Mouse (Mus musculus) kidney, embryonic 14.5 days (tissue): ENCODE data around the gene Aplf. TPM values are rescaled to one million over a fixed set of nuclear protein-coding genes. Genes with fewer than 3 reads are reported as not detected.

ENCODE experiments used
- ATAC-seq: fragments of 200-750 bp; cut with Nextera tagmentation; 2 replicates; pipeline ENCODE4 v1.8.0; 2017; ENCODE audit warnings: moderate number of reproducible peaks, mild to moderate bottlenecking, moderate TSS enrichment, moderate library complexity; ENCODE audit not compliant: low FRiP score, low TSS enrichment
- H3K27ac ChIP-seq: fragments of 300-500 bp; sonication (generic); 2 replicates; pipeline ENCODE4 v1.5.1; 2014; ENCODE audit warnings: low read depth, mild to moderate bottlenecking, low read length, moderate library complexity, mixed read lengths
- H3K27me3 ChIP-seq: fragments of 300-500 bp; sonication (generic); 2 replicates; pipeline ENCODE4 v1.6.1; 2014; ENCODE audit warnings: mild to moderate bottlenecking, low read length; ENCODE audit not compliant: control insufficient read depth, insufficient read depth
- H3K36me3 ChIP-seq: fragments of 300-500 bp; sonication (generic); 2 replicates; pipeline ENCODE4 v1.6.1; 2014; ENCODE audit warnings: low read length, mixed read lengths; ENCODE audit not compliant: control insufficient read depth, insufficient read depth
- H3K4me1 ChIP-seq: fragments of 300-500 bp; sonication (generic); 2 replicates; pipeline ENCODE4 v1.6.1; 2014; ENCODE audit warnings: low read length, mixed read lengths; ENCODE audit not compliant: control insufficient read depth, insufficient read depth
- H3K4me2 ChIP-seq: fragments of 300-500 bp; sonication (generic); replicated peaks from 2 replicates; pipeline ENCODE4 v1.6.1; 2014; ENCODE audit warnings: low read depth, mild to moderate bottlenecking, low read length
- H3K4me3 ChIP-seq: fragments of 300-500 bp; sonication (generic); 2 replicates; pipeline ENCODE4 v1.5.1; 2014; ENCODE audit warnings: mild to moderate bottlenecking, low read length
- H3K9ac ChIP-seq: fragments of 300-500 bp; sonication (generic); 2 replicates; pipeline ENCODE4 v1.6.1; 2014; ENCODE audit warnings: low read depth, mild to moderate bottlenecking, low read length, moderate library complexity
- H3K9me3 ChIP-seq: fragments of 300-500 bp; sonication (generic); 2 replicates; pipeline ENCODE4 v1.6.1; 2016; ENCODE audit warnings: low read length; ENCODE audit not compliant: control insufficient read depth
- WGBS: fragments of 180-500 bp; shearing (Covaris S2); extraction: QIAGEN DNeasy Blood & Tissue Kit; methylation state at CpG from one replicate; pipeline ENCODE4 v1.1.7; 2014; 5-methylcytosine and 5-hydroxymethylcytosine counted together
- polyA plus RNA-seq: library from polyadenylated mRNA; unstranded; fragments of >200 nt; fragmentation: Nextera tagmentation; extraction: Ambion mirVana; gene quantifications from 2 replicates; pipeline ENCODE4 v1.2.1, GENCODE M21; 2014

The Aplf gene
- polyA plus RNA-seq, 1 experiment from 2014 or later = 16.9 TPM

GRCm38 (mm10) chr6:87614794-87615695 is 56.9 kb downstream of the Aplf start:
- WGBS = 64% methylated on average over 11 of the region's 11 CpGs
- no peak for ATAC-seq

GRCm38 (mm10) chr6:87599825-87600224 is 72.2 kb downstream of the Aplf start:
- H3K27me3 ChIP-seq = no peaks in the 10 kb centered on the region
- H3K4me2 ChIP-seq = no peak overlapping the region
- no peak overlapping the region for H3K27ac ChIP-seq
- H3K4me3 ChIP-seq = no peak overlapping the region
- H3K36me3 ChIP-seq = no peaks in the 10 kb centered on the region
- H3K9me3 ChIP-seq = no peaks in the 10 kb centered on the region
- no peak for ATAC-seq
- H3K9ac ChIP-seq = no peak overlapping the region
- no peaks in the 10 kb centered on the region for H3K4me1 ChIP-seq

More at GRCm38 (mm10) chr6:87614794-87615695, 56.9 kb downstream of the Aplf start:
- H3K9ac ChIP-seq = no peak overlapping the region
- H3K36me3 ChIP-seq = no peaks in the 10 kb centered on the region
- no peak overlapping the region for H3K27ac ChIP-seq
- H3K27me3 ChIP-seq = no peaks in the 10 kb centered on the region
- no peaks in the 10 kb centered on the region for H3K9me3 ChIP-seq
- no peaks in the 10 kb centered on the region for H3K4me1 ChIP-seq
- H3K4me2 ChIP-seq = no peak overlapping the region
- H3K4me3 ChIP-seq = no peak overlapping the region

- no peak overlapping the region for H3K4me3 ChIP-seq
- no peak overlapping the region for H3K4me2 ChIP-seq
- no peaks in the 10 kb centered on the region for H3K9me3 ChIP-seq
- no peaks in the 10 kb centered on the region for H3K36me3 ChIP-seq
- H3K4me1 ChIP-seq = no peaks in the 10 kb centered on the region
- peak; percentile 87 for ATAC-seq
- no peak overlapping the region for H3K9ac ChIP-seq
- no peaks in the 10 kb centered on the region for H3K27me3 ChIP-seq
- WGBS = 49% methylated on average over 10 of the region's 10 CpGs
- no peak overlapping the region for H3K27ac ChIP-seq
Measured at GRCm38 (mm10) chr6:87597116-87597833, 74.7 kb downstream of the Aplf start.

GRCm38 (mm10) chr6:87594188-87594587 is 77.8 kb downstream of the Aplf start:
- 82% methylated on average over 6 of the region's 6 CpGs for WGBS
- Histone ChIP-seq H3K9ac (no peak overlapping the region), H3K4me3 (no peak overlapping the region), H3K27me3 (peaks cover 4% of the 10 kb centered on the region), H3K4me2 (no peak overlapping the region), H3K4me1 (0 out of 2 replicates have a peak, but pooled peaks cover 9% of the 10 kb centered on the region), H3K9me3 (no peaks in the 10 kb centered on the region), H3K27ac (no peak overlapping the region), H3K36me3 (no peaks in the 10 kb centered on the region)
- ATAC-seq = no peak

- peaks cover 4% of the 10 kb centered on the region for H3K27me3 ChIP-seq
- H3K9ac ChIP-seq = peak within 1 kb of the TSS; percentile 58
- 0% methylated on average over 34 of the region's 34 CpGs for WGBS
- peak within 1 kb of the TSS; percentile 63 for H3K4me3 ChIP-seq
- H3K4me2 ChIP-seq = peak within 1 kb of the TSS; percentile 86
- H3K9me3 ChIP-seq = no peaks in the 10 kb centered on the region
- no peak within 1 kb of the TSS for H3K27ac ChIP-seq
- H3K4me1 ChIP-seq = peaks cover 9% of the 10 kb centered on the region; the same call in 1 of the 2 replicates
- no peaks in the 10 kb centered on the region for H3K36me3 ChIP-seq
- peak; percentile 94 for ATAC-seq
Measured at GRCm38 (mm10) chr6:87590394-87591281, 81.4 kb downstream of the Aplf start, which contains the start of gene Prokr1. Prokr1 (minus strand) TSS chr6:87590743.

- H3K9ac ChIP-seq = peak overlapping the region; percentile 58
Measured at GRCm38 (mm10) chr6:87589718-87590393, 82.1 kb downstream of the Aplf start.

GRCm38 (mm10) chr6:87583991-87584390 is 88.0 kb downstream of the Aplf start:
- no peaks in the 10 kb centered on the region for H3K36me3 ChIP-seq
- H3K27me3 ChIP-seq = no peaks in the 10 kb centered on the region
- no peak overlapping the region for H3K4me2 ChIP-seq
- ATAC-seq = no peak
- H3K27ac ChIP-seq = no peak overlapping the region
- no peak overlapping the region for H3K9ac ChIP-seq
- WGBS = 91% methylated on average over 7 of the region's 7 CpGs
- no peaks in the 10 kb centered on the region for H3K9me3 ChIP-seq
- H3K4me1 ChIP-seq = no peaks in the 10 kb centered on the region; the same call in 1 of the 2 replicates
- no peak overlapping the region for H3K4me3 ChIP-seq

More at GRCm38 (mm10) chr6:87589718-87590393, 82.1 kb downstream of the Aplf start:
- Histone ChIP-seq H3K9me3 (no peaks in the 10 kb centered on the region), H3K4me2 (peak overlapping the region; percentile 86), H3K4me1 (peaks cover 9% of the 10 kb centered on the region; the same call in 1 of the 2 replicates), H3K27ac (no peak overlapping the region), H3K4me3 (peak overlapping the region; percentile 63), H3K36me3 (no peaks in the 10 kb centered on the region), H3K27me3 (peaks cover 4% of the 10 kb centered on the region)
- 17% methylated on average over 12 of the region's 12 CpGs for WGBS
- ATAC-seq = peak; percentile 51

GRCm38 (mm10) chr6:87583183-87583611 is 88.8 kb downstream of the Aplf start:
- no peaks in the 10 kb centered on the region for H3K9me3 ChIP-seq
- no peak for ATAC-seq
- H3K4me1 ChIP-seq = no peaks in the 10 kb centered on the region; the same call in 1 of the 2 replicates
- H3K4me3 ChIP-seq = no peak overlapping the region
- H3K36me3 ChIP-seq = no peaks in the 10 kb centered on the region
- H3K27ac ChIP-seq = no peak overlapping the region
- no peaks in the 10 kb centered on the region for H3K27me3 ChIP-seq
- H3K4me2 ChIP-seq = no peak overlapping the region
- no peak overlapping the region for H3K9ac ChIP-seq
- 94% methylated on average over 1 of the region's 1 CpGs for WGBS
